Mouse (Mus musculus) MEL (cell line): ENCODE data around the gene Mturn. TPM values are rescaled to one million over a fixed set of nuclear protein-coding genes. Genes with fewer than 3 reads are reported as not detected.

ENCODE experiments used
- DNase-seq: peaks from one replicate; pipeline ENCODE4 v3.0.0; 2011; ENCODE audit warnings: low read depth, low spot score
- H3K27ac ChIP-seq: 2 replicates; pipeline ENCODE4 v1.5.1; 2012; ENCODE audit warnings: low read depth, mild to moderate bottlenecking, control low read depth, low read length, moderate library complexity; ENCODE audit not compliant: control insufficient read depth
- H3K27me3 ChIP-seq, 2 experiments: fragments of 150-350 bp in 1 of 2; sonication (generic) in 1 of 2; 2 replicates each; pipeline ENCODE4 v1.6.1; 2012; ENCODE audit warnings: low read length in 2 of 2, mild to moderate bottlenecking in 2 of 2, improper control_type of control experiment in 1 of 2, moderate library complexity in 1 of 2; ENCODE audit not compliant: insufficient read depth in 2 of 2, control insufficient read depth in 1 of 2
- H3K36me3 ChIP-seq, 2 experiments: 2 replicates each; pipeline ENCODE4 v1.6.1; 2012 to 2014; ENCODE audit warnings: low read length in 2 of 2, improper control_type of control experiment in 1 of 2, inconsistent platforms in 1 of 2, mild to moderate bottlenecking in 1 of 2; ENCODE audit not compliant: insufficient read depth in 2 of 2, control insufficient read depth in 1 of 2
- H3K4me1 ChIP-seq, 2 experiments: fragments of 150-350 bp in 1 of 2; sonication (generic) in 1 of 2; 2 replicates each; pipeline ENCODE4 v1.6.1; 2012; ENCODE audit warnings: low read length in 2 of 2, improper control_type of control experiment in 1 of 2, mild to moderate bottlenecking in 1 of 2; ENCODE audit not compliant: insufficient read depth in 2 of 2, control insufficient read depth in 1 of 2
- H3K4me3 ChIP-seq, 2 experiments: fragments of 150-350 bp in 1 of 2; sonication (generic) in 1 of 2; 2 replicates each; pipeline ENCODE4 v1.5.1; 2012; ENCODE audit warnings: low read depth in 2 of 2, low read length in 2 of 2, mild to moderate bottlenecking in 2 of 2, moderate library complexity in 2 of 2, control low read depth in 1 of 2, improper control_type of control experiment in 1 of 2; ENCODE audit not compliant: control insufficient read depth in 1 of 2, insufficient read depth in 1 of 2
- H3K79me2 ChIP-seq: 2 replicates; pipeline ENCODE4 v1.6.1; 2012; ENCODE audit warnings: mild to moderate bottlenecking, low read length, moderate library complexity; ENCODE audit not compliant: control insufficient read depth, poor library complexity, insufficient read depth
- H3K9ac ChIP-seq: 2 replicates; pipeline ENCODE4 v1.6.1; 2012; ENCODE audit warnings: low read depth, mild to moderate bottlenecking, control low read depth, low read length, moderate library complexity; ENCODE audit not compliant: control insufficient read depth, poor library complexity, severe bottlenecking
- H3K9me3 ChIP-seq: fragments of 150-350 bp; sonication (generic); replicated peaks from 2 replicates; pipeline ENCODE4 v1.6.1; 2012; ENCODE audit warnings: mild to moderate bottlenecking, low read length, improper control_type of control experiment, moderate library complexity; ENCODE audit not compliant: insufficient read depth
- CHD1 ChIP-seq: IDR thresholded peaks from 2 replicates; pipeline ENCODE4 v1.6.1; 2012; ENCODE audit warnings: low read depth, mild to moderate bottlenecking, inconsistent platforms, low read length, improper control_type of control experiment
- CHD2 ChIP-seq: IDR thresholded peaks from 2 replicates; pipeline ENCODE4 v1.6.1; 2011; ENCODE audit warnings: low read length, improper control_type of control experiment
- EP300 ChIP-seq, 2 experiments: IDR thresholded peaks; 2 replicates each; pipeline ENCODE4 v1.6.1; 2011; ENCODE audit warnings: improper control_type of control experiment in 2 of 2, low read length in 2 of 2, low read depth in 1 of 2, mild to moderate bottlenecking in 1 of 2
- KAT2A ChIP-seq: conservative IDR thresholded peaks from 2 replicates; pipeline ENCODE4 v1.6.1; 2012; ENCODE audit warnings: low read depth, low read length, improper control_type of control experiment, inconsistent platforms
- MAZ ChIP-seq: IDR thresholded peaks from 2 replicates; pipeline ENCODE4 v1.6.1; 2012; ENCODE audit warnings: low read depth, mild to moderate bottlenecking, inconsistent platforms, low read length, improper control_type of control experiment
- MXI1 ChIP-seq: IDR thresholded peaks from 2 replicates; pipeline ENCODE4 v1.6.1; 2011; ENCODE audit warnings: mild to moderate bottlenecking, low read depth, low read length, improper control_type of control experiment
- MYB ChIP-seq: IDR thresholded peaks from 2 replicates; pipeline ENCODE4 v1.6.1; 2011; ENCODE audit warnings: mild to moderate bottlenecking, low read depth, low read length, improper control_type of control experiment
- POLR2AphosphoS5 ChIP-seq: IDR thresholded peaks from 2 replicates; pipeline ENCODE4 v1.6.1; 2012; ENCODE audit warnings: low read depth, borderline replicate concordance, mild to moderate bottlenecking, inconsistent platforms, low read length, moderate library complexity, mixed read lengths
- RAD21 ChIP-seq: IDR thresholded peaks from 2 replicates; pipeline ENCODE4 v1.6.1; 2011; ENCODE audit warnings: mild to moderate bottlenecking, low read depth, low read length, improper control_type of control experiment
- SIN3A ChIP-seq: IDR thresholded peaks from 2 replicates; pipeline ENCODE4 v1.6.1; 2012; ENCODE audit warnings: low read length, improper control_type of control experiment, inconsistent platforms
- TAL1 ChIP-seq: IDR thresholded peaks from 2 replicates; pipeline ENCODE4 v1.6.1; 2012; ENCODE audit warnings: mild to moderate bottlenecking, inconsistent platforms, low read length, moderate library complexity, mixed read lengths
- UBTF ChIP-seq: IDR thresholded peaks from 2 replicates; pipeline ENCODE4 v1.6.1; 2012; ENCODE audit warnings: low read depth, mild to moderate bottlenecking, inconsistent platforms, low read length, improper control_type of control experiment, moderate library complexity, borderline replicate concordance; ENCODE audit not compliant: insufficient read depth
- USF1 ChIP-seq: IDR thresholded peaks from 2 replicates; pipeline ENCODE4 v1.6.1; 2014; ENCODE audit warnings: low read depth, mild to moderate bottlenecking, inconsistent platforms, low read length, improper control_type of control experiment, moderate library complexity
- ZC3H11A ChIP-seq: IDR thresholded peaks from 2 replicates; pipeline ENCODE4 v1.6.1; 2012; ENCODE audit warnings: low read depth, mild to moderate bottlenecking, inconsistent platforms, low read length, improper control_type of control experiment
- ZNF384 ChIP-seq: IDR thresholded peaks from 2 replicates; pipeline ENCODE4 v1.6.1; 2012; ENCODE audit warnings: low read depth, mild to moderate bottlenecking, inconsistent platforms, low read length, improper control_type of control experiment
- polyA plus RNA-seq, 2 experiments: library from polyadenylated mRNA; stranded (reverse) in 1 of 2; unstranded in 1 of 2; fragments of >175 nt in 1 of 2; fragments of >200 nt in 1 of 2; gene quantifications; 2 replicates each; pipeline versions ENCODE4 v1.2.1 to v1.2.4; 2012; ENCODE audit warnings: low replicate concordance in 2 of 2, low read depth in 1 of 2; ENCODE audit not compliant: insufficient read length in 2 of 2, insufficient read depth in 1 of 2, missing spikeins in 1 of 2
- total RNA-seq: library from RNA; depleted of rRNA; stranded (reverse); fragments of 300-350 nt; gene quantifications from 2 replicates; pipeline ENCODE4 v1.2.3, GENCODE M21; 2012

Mturn gene
- total and polyA plus RNA-seq, 3 experiments, result 0.31 to 1.1 TPM; not detected in 1

- no peak for TF ChIP-seq KAT2A
- TF ChIP-seq USF1, result peak; percentile 77
These were observed 1.7 kb upstream of the Mturn start (continued) for GRCm38 (mm10) chr6:54679686-54680085.

- Histone ChIP-seq H3K27ac (no peak overlapping the region), H3K9me3 (no peaks in the 10 kb centered on the region), H3K79me2 (no peaks in the 10 kb centered on the region), H3K9ac (peak overlapping the region; percentile 71), H3K36me3 (peaks cover 0 to 12% of the 10 kb centered on the region in 2 experiments; a peak in 2 of 4 replicates), H3K4me1 (peaks cover 9 to 24% of the 10 kb centered on the region in 2 experiments), H3K4me3 (peak overlapping the region; percentile 92), H3K27me3 (no peaks in the 10 kb centered on the region)
- no peak for TF ChIP-seq UBTF
- peak; percentile 49; the same call in 1 of the 2 replicates for TF ChIP-seq MXI1
- TF ChIP-seq SIN3A, result peak; percentile 71
- DNase-seq, result no peak
These were observed 463 bp downstream of the Mturn start for GRCm38 (mm10) chr6:54681746-54682428.

GRCm38 (mm10) chr6:54684085-54684484 is 2.7 kb downstream of the Mturn start:
- peaks cover 9 to 18% of the 10 kb centered on the region in 2 experiments for H3K4me1 ChIP-seq
- peaks cover 0 to 12% of the 10 kb centered on the region in 2 experiments; a peak in 2 of 4 replicates for H3K36me3 ChIP-seq
- H3K9me3 ChIP-seq, result no peaks in the 10 kb centered on the region
- no peaks in the 10 kb centered on the region for H3K27me3 ChIP-seq
- no peak overlapping the region for H3K4me3 ChIP-seq
- H3K79me2 ChIP-seq, result no peaks in the 10 kb centered on the region
- no peak for TF ChIP-seq CHD2
- TF ChIP-seq UBTF, result no peak
- no peak for TF ChIP-seq MYB
- TF ChIP-seq CHD1, result no peak
- TF ChIP-seq TAL1, result no peak
- TF ChIP-seq ZC3H11A, result no peak
- TF ChIP-seq POLR2AphosphoS5, result no peak
- TF ChIP-seq MAZ, result no peak
- no peak for TF ChIP-seq RAD21
- TF ChIP-seq EP300 (IDR thresholded peaks at IDR 0.05; ENCODE audit: low read depth in 1 of 2, low read length in 2 of 2), result no peak
- no peak for TF ChIP-seq ZNF384
- no peak for TF ChIP-seq USF1
- H3K9ac ChIP-seq, result no peak overlapping the region
- no peak for DNase-seq
- H3K27ac ChIP-seq, result no peak overlapping the region
